Mouse (Mus musculus) G1E (cell line): ENCODE results near the gene Rpl9. TPM values are rescaled to one million over a fixed set of nuclear protein-coding genes. Genes with fewer than 3 reads are reported as not detected.

Source experiments
- ATAC-seq: 2 replicates; pipeline ENCODE4 v1.8.0; 2016; ENCODE audit warnings: mild to moderate bottlenecking; ENCODE audit not compliant: insufficient number of reproducible peaks, poor library complexity, low FRiP score, severe bottlenecking; ENCODE audit errors: extremely low read depth
- DNase-seq: peaks from one replicate; pipeline ENCODE4 v3.0.0; 2012; ENCODE audit warnings: low spot score
- H3K27me3 ChIP-seq: 2 replicates; pipeline ENCODE4 v1.6.1; 2012; ENCODE audit warnings: mild to moderate bottlenecking, low read length, inconsistent platforms; ENCODE audit not compliant: insufficient read depth
- H3K36me3 ChIP-seq: replicated peaks from 2 replicates; pipeline ENCODE3; 2012; ENCODE audit warnings: mild to moderate bottlenecking, inconsistent platforms
- H3K4me1 ChIP-seq: 2 replicates; pipeline ENCODE4 v1.6.1; 2012; ENCODE audit warnings: low read depth, low read length, inconsistent platforms, mixed read lengths; ENCODE audit not compliant: insufficient read depth
- H3K4me3 ChIP-seq: 2 replicates; pipeline ENCODE4 v1.5.1; 2012; ENCODE audit warnings: low read depth, mild to moderate bottlenecking, inconsistent platforms, low read length, moderate library complexity, mixed read lengths
- H3K9me3 ChIP-seq: replicated peaks from 2 replicates; pipeline ENCODE4 v1.6.1; 2012; ENCODE audit warnings: inconsistent platforms
- CTCF ChIP-seq: IDR thresholded peaks from 2 replicates; pipeline ENCODE4 v1.5.1; 2012; ENCODE audit warnings: low read depth, low read length, inconsistent platforms, mixed read lengths
- GATA1 ChIP-seq: IDR thresholded peaks from 2 replicates; pipeline ENCODE4 v1.6.1; 2012; ENCODE audit warnings: borderline replicate concordance, low read length, inconsistent platforms, mixed read lengths
- GATA2 ChIP-seq: IDR thresholded peaks from 2 replicates; pipeline ENCODE4 v1.6.1; 2012; ENCODE audit warnings: low read depth, low read length, inconsistent platforms, borderline replicate concordance
- POLR2AphosphoS5 ChIP-seq: IDR thresholded peaks from 2 replicates; pipeline ENCODE4 v1.6.1; 2012; ENCODE audit warnings: low read depth, low read length, inconsistent platforms; ENCODE audit not compliant: insufficient replicate concordance
- TAL1 ChIP-seq: conservative IDR thresholded peaks from 2 replicates; pipeline ENCODE4 v1.6.1; 2012; ENCODE audit warnings: low read depth, low read length, inconsistent platforms, mixed read lengths
- polyA plus RNA-seq: library from polyadenylated mRNA; stranded (reverse); fragments of >175 nt; gene quantifications from 2 replicates; pipeline ENCODE4 v1.2.3, GENCODE M21; 2012
- total RNA-seq, 2 experiments: library from RNA; stranded (forward) in 1 of 2; stranded (reverse) in 1 of 2; fragments of 200-1000 nt in 1 of 2; fragments of >200 nt in 1 of 2; fragmentation: Nextera tagmentation in 1 of 2; gene quantifications; 2 replicates each; pipeline ENCODE4 v1.2.3; 2014 to 2017

The Rpl9 gene
- total and polyA plus RNA-seq, 3 experiments: 54.1 to 2,141 (median 1,060) TPM

GRCm38 (mm10) chr5:65429441-65429840 is 38.2 kb upstream of the Rpl9 start:
- ATAC-seq: no peak
- peaks cover 4% of the 10 kb centered on the region for H3K36me3 ChIP-seq
- H3K9me3 ChIP-seq: no peaks in the 10 kb centered on the region
- H3K4me3 ChIP-seq: no peak overlapping the region
- no peak for TF ChIP-seq CTCF
- TF ChIP-seq POLR2AphosphoS5: no peak
- TF ChIP-seq GATA1: no peak
- TF ChIP-seq GATA2: no peak
- TF ChIP-seq TAL1: no peak
- peaks cover 19% of the 10 kb centered on the region for H3K4me1 ChIP-seq
- H3K27me3 ChIP-seq: no peaks in the 10 kb centered on the region
- DNase-seq: no peak

- TF ChIP-seq GATA1 (no peak), GATA2 (no peak), TAL1 (no peak), CTCF (no peak), POLR2AphosphoS5 (no peak)
- H3K4me1 ChIP-seq: peaks cover 24% of the 10 kb centered on the region
- no peak overlapping the region for H3K4me3 ChIP-seq
- ATAC-seq (no peak), DNase-seq (no peak)
- H3K9me3 ChIP-seq: no peaks in the 10 kb centered on the region
- peaks cover 5% of the 10 kb centered on the region for H3K36me3 ChIP-seq
- H3K27me3 ChIP-seq: no peaks in the 10 kb centered on the region
Measured at GRCm38 (mm10) chr5:65428321-65428720, 37.1 kb upstream of the Rpl9 start.

GRCm38 (mm10) chr5:65425251-65425650 is 34.0 kb upstream of the Rpl9 start:
- Histone ChIP-seq H3K4me3 (no peak overlapping the region), H3K36me3 (peaks cover 19% of the 10 kb centered on the region), H3K9me3 (no peaks in the 10 kb centered on the region), H3K27me3 (no peaks in the 10 kb centered on the region), H3K4me1 (peaks cover 47% of the 10 kb centered on the region)
- no peak for DNase-seq
- TF ChIP-seq CTCF (no peak), GATA2 (no peak), GATA1 (no peak), POLR2AphosphoS5 (no peak), TAL1 (no peak)
- no peak for ATAC-seq

- Histone ChIP-seq H3K36me3 (peaks cover 19% of the 10 kb centered on the region), H3K27me3 (no peaks in the 10 kb centered on the region), H3K4me3 (peak overlapping the region; percentile 36; the same call in 1 of the 2 replicates), H3K4me1 (peaks cover 49% of the 10 kb centered on the region), H3K9me3 (no peaks in the 10 kb centered on the region)
- no peak for TF ChIP-seq GATA2
- TF ChIP-seq GATA1: no peak
- no peak for TF ChIP-seq TAL1
- no peak for TF ChIP-seq POLR2AphosphoS5
- TF ChIP-seq CTCF: no peak
- DNase-seq: peak; percentile 8
- ATAC-seq: peak; percentile 68
Measured at GRCm38 (mm10) chr5:65424215-65424614, 33.0 kb upstream of the Rpl9 start.

GRCm38 (mm10) chr5:65422803-65423202 is 31.6 kb upstream of the Rpl9 start:
- no peak for TF ChIP-seq GATA1
- TF ChIP-seq TAL1: no peak
- TF ChIP-seq GATA2: no peak
- no peak for TF ChIP-seq CTCF
- TF ChIP-seq POLR2AphosphoS5: no peak
- ATAC-seq: no peak
- no peak for DNase-seq

GRCm38 (mm10) chr5:65420822-65421221 is 29.6 kb upstream of the Rpl9 start:
- peaks cover 56% of the 10 kb centered on the region for H3K4me1 ChIP-seq
- TF ChIP-seq TAL1 (peak; percentile 51), POLR2AphosphoS5 (no peak)
- peaks cover 27% of the 10 kb centered on the region for H3K36me3 ChIP-seq
- DNase-seq (no peak), ATAC-seq (peak; percentile 65)
- H3K4me3 ChIP-seq: no peak overlapping the region
- no peaks in the 10 kb centered on the region for H3K9me3 ChIP-seq
- no peaks in the 10 kb centered on the region for H3K27me3 ChIP-seq

More at GRCm38 (mm10) chr5:65422803-65423202, 31.6 kb upstream of the Rpl9 start:
- peaks cover 47% of the 10 kb centered on the region for H3K4me1 ChIP-seq
- H3K27me3 ChIP-seq: no peaks in the 10 kb centered on the region
- H3K9me3 ChIP-seq: no peaks in the 10 kb centered on the region
- no peak overlapping the region for H3K4me3 ChIP-seq
- peaks cover 19% of the 10 kb centered on the region for H3K36me3 ChIP-seq

GRCm38 (mm10) chr5:65419136-65419535 is 27.9 kb upstream of the Rpl9 start:
- H3K36me3 ChIP-seq: peaks cover 29% of the 10 kb centered on the region
- DNase-seq: no peak
- peaks cover 52% of the 10 kb centered on the region for H3K4me1 ChIP-seq

More at GRCm38 (mm10) chr5:65419136-65419535, 27.9 kb upstream of the Rpl9 start:
- no peaks in the 10 kb centered on the region for H3K27me3 ChIP-seq
- H3K4me3 ChIP-seq: no peak overlapping the region
- H3K9me3 ChIP-seq: no peaks in the 10 kb centered on the region
- TF ChIP-seq GATA2: no peak
- no peak for TF ChIP-seq POLR2AphosphoS5
- no peak for TF ChIP-seq CTCF
- TF ChIP-seq GATA1: no peak
- no peak for TF ChIP-seq TAL1
- no peak for ATAC-seq
